Mouse (Mus musculus): Measurements from ENCODE around the gene Pi4kb.

DNA sequence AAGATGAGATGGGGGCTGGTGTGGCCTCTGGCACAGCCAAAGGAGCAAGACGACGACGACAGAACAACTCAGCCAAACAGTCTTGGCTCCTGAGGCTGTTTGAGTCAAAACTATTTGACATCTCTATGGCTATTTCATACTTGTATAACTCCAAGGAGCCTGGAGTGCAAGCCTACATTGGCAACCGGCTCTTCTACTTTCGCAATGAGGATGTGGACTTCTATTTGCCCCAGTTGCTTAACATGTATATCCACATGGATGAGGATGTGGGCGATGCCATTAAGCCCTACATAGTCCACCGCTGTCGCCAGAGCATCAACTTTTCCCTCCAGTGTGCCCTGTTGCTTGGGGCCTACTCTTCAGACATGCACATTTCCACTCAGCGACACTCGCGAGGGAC lies 9.8 kb downstream of the Pi4kb start:
- TF ChIP-seq POLR2A (IDR thresholded peaks at IDR 0.05; ENCODE audit: insufficient read depth, low read length) (no peak), CTCF (IDR thresholded peaks at IDR 0.05; ENCODE audit: low read depth, low read length) (no peak), EP300 (IDR thresholded peaks at IDR 0.05; ENCODE audit: insufficient read depth, low read depth, low read length) (no peak)

All from ES-Bruce4 (cell line).